Mouse (Mus musculus): ENCODE results near the gene Uhrf1.
A peak's percentile ranks its signal among the peaks of the same experiment; 100 is the strongest.

Gene Uhrf1

DNA sequence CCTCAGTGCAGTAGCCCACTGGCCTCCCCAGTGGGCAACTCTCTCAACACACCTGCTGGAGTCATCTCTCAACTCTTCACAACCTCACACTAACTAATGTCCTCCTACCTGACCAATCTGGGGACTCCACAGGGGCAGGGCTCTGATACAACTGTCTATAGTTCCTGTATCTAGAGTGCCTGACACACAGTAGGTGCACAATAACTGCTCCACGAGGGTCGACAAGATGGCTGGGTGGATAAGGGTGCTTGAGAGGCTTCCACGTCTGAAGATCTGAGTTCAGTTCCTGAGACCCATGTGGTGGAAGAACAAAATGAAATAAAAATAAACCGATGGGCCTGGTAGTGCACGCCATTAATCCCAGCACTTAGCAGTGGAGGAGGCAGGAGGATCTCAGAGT is 29.1 kb upstream of the Uhrf1 start:
- no peak for DNase-seq (ENCODE audit: extremely low read depth, low read depth, low spot score)

DNA sequence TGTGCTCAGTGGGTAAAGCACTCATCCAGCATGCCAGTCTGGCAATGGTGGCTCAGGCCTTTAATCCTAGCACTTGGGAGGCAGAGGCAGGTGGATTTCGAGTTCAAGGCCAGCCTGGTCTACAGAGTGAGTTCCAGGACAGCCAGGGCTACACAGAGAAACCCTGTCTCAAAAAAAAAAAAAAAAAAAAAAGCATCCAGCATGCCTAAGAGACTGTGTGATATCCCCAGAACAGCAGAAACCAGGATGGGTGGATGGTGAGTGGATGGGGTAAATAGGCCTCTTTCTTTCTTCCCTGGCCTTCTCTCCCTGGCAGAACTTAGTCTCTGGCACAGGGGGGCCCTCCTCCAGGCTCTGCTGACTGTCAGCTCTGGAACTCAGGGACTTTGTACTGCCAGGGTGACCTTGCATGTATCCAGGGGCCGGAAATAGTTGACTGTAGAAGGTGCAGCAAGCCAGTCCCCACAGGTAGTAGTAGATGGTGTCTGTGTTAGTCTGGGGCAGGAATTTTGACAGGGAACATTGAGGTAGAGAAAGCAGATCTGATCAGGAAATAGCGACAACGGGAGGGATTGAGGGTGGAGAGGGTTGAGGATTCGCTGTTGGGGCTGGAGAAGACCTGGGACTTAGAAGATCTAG is 27.2 kb upstream of the Uhrf1 start:
- no peak for DNase-seq (ENCODE audit: extremely low read depth, low read depth, low spot score)

- DNase-seq (ENCODE audit: extremely low read depth, low read depth, low spot score), result peak; percentile 92
Measured at GRCm38 (mm10) chr17:56276643-56277566, 26.2 kb upstream of the Uhrf1 start, which contains the start of gene Ticam1. Ticam1 (minus strand) TSS chr17:56276786.

GRCm38 (mm10) chr17:56277567-56277893 is 25.6 kb upstream of the Uhrf1 start:
- no peak for DNase-seq (ENCODE audit: extremely low read depth, low read depth, low spot score)

DNA sequence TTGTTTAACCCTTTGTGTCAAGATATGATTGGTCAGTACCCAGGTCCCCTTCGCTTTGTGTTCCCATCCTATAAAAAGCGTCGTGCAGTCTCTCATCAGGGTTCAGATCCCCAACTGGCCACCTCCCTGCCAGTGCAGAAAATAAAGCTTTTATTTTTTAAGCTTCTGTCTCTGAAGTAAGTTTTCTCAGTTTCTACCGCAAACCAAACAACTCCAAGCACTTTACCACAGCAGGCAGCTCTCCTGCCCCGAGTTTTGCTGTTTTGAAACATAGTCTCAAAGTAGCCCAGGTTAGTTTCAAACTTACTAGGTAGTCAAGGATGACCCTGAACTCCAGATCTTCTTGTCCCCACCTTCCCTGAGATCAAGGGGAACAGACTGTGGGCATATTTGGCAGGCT is 24.8 kb upstream of the Uhrf1 start:
- no peak for DNase-seq (ENCODE audit: extremely low read depth, low read depth, low spot score)

DNA sequence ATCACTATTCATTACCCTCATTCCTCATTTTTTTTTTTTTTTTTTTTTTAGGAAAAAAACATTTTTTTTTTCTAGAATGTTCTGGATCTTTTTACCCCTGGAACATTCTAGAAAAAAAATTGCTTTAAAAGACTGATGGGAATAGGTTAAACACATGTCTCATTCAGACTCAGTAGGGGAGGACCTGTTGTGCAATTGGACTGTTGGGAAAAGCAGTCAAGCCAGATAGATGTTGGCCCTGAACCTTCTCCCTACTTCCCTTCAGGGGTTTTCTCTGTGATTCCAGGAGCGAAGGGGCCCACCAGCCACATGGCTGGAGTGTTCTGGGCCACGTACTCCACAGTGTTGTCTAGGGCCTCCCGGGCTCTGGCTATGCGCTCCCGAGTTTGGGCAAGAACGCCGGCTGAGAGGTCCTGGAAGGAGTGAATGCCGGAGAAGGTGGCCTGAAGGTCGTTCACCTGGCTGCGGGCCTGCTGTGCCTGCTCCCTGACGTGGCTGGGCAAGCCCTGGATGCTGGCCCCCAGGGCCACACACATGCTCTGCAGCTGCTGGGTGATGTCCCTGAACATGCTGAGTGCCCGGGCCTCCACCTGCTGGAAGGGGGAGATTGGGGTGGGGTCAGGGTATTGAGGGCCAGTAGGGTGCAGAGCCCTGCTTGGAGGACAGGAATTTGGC is 23.5 kb upstream of the Uhrf1 start:
- DNase-seq (ENCODE audit: extremely low read depth, low read depth, low spot score), result no peak

DNA sequence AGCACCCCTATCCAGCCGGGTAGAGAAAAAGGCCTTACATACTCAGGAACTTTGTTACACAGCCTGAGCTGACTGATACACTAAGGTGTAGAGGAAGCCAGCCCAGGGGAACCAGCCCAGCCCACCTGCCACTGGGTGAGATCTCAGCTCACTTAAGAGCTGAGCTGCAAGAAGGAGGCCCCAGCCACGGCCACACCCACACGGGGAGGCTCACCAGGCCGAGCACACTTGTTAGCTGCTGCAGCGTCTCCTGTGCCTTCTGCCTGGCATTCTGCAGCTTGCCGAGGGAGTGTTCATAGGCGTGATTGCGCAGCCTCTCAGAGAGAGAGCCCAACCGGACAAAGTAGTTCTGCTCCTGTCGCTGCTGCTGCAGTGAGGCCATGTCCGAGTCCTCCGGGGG is 21.9 kb upstream of the Uhrf1 start:
- DNase-seq (ENCODE audit: extremely low read depth, low read depth, low spot score), result no peak

- DNase-seq (ENCODE audit: extremely low read depth, low read depth, low spot score), result no peak
Measured at GRCm38 (mm10) chr17:56282802-56283201, 20.3 kb upstream of the Uhrf1 start.

DNA sequence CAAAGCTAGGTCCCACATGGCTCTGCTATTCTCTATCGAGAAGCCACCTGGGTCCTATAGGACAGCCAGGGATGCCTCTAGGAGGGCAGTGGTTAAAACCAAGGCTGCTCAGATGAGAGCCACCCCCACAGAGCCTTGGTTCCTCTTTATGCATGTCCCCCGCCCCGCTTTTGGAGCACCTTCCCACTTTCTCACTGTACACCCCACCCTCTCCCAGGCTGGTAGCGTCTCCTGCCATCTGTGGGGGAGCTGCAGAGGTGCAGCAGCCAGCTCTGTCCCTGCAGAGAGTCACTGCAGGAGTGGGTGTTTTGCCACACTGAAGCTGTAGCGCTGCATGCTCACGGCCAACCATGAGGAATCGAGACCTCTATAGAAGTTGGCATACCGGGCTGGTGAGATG is 19.8 kb upstream of the Uhrf1 start:
- DNase-seq (ENCODE audit: extremely low read depth, low read depth, low spot score), result no peak

DNA sequence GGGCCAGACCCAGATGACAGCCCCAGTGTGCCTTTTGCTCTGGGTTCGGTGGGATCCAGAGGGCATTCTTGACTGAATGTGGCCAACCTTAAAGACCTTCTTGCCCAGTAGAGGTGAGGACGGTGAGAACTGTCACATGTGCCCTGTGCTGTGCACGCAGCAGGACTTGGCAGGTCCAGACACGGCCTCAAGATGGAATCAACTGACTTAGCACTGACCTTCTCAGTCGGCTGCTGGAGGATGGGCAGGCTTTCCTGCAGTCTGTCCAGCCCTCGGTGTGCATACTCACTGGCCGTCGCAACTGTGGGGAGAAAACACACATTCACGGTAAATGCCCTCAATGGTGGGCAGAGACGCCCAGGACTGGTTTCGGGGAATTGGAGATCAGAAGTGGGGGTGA is 17.1 kb upstream of the Uhrf1 start:
- DNase-seq (ENCODE audit: extremely low read depth, low read depth, low spot score), result no peak

GRCm38 (mm10) chr17:56287830-56288229 is 15.3 kb upstream of the Uhrf1 start:
- DNase-seq (ENCODE audit: extremely low read depth, low read depth, low spot score), result no peak

- DNase-seq (ENCODE audit: extremely low read depth, low read depth, low spot score), result no peak
Measured at GRCm38 (mm10) chr17:56288866-56289265, 14.3 kb upstream of the Uhrf1 start.

- no peak for DNase-seq (ENCODE audit: extremely low read depth, low read depth, low spot score)
Measured at GRCm38 (mm10) chr17:56289371-56290331, 13.5 kb upstream of the Uhrf1 start.

GRCm38 (mm10) chr17:56290388-56291170 is 12.5 kb upstream of the Uhrf1 start:
- no peak for DNase-seq (ENCODE audit: extremely low read depth, low read depth, low spot score)

- no peak for DNase-seq (ENCODE audit: extremely low read depth, low read depth, low spot score)
Measured at GRCm38 (mm10) chr17:56291171-56291511, 12.0 kb upstream of the Uhrf1 start.

DNA sequence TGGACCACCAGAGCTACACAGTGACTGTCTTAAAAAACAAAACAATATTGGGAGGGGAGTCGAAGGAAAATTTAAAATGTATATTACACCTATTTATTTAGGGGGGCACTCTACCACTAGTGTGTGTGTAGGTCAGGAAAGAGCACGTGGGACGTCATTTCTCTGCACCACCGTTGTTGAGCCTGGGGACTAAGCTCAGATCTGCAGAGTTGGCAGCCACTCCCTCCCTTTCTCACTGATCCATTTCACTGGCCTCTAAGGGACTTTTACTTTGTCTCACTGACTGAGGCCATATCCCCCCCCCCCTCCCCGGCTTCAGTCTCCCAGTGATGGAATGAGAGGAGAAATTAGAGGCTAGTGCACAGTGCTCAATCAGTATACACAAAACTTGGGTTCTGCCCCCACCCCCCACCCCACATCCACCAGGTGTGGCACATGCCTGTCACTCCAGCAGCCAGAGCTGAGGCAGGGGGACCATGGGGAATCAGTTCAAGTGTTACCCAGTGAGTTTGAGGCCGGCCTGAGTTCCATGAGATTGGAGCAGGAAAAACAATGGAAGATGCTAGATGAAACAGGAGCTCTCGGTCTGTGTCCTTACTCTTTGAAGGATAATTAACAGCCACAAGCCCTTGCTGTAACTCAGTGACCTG is 11.2 kb upstream of the Uhrf1 start:
- DNase-seq (ENCODE audit: extremely low read depth, low read depth, low spot score), result no peak

DNA sequence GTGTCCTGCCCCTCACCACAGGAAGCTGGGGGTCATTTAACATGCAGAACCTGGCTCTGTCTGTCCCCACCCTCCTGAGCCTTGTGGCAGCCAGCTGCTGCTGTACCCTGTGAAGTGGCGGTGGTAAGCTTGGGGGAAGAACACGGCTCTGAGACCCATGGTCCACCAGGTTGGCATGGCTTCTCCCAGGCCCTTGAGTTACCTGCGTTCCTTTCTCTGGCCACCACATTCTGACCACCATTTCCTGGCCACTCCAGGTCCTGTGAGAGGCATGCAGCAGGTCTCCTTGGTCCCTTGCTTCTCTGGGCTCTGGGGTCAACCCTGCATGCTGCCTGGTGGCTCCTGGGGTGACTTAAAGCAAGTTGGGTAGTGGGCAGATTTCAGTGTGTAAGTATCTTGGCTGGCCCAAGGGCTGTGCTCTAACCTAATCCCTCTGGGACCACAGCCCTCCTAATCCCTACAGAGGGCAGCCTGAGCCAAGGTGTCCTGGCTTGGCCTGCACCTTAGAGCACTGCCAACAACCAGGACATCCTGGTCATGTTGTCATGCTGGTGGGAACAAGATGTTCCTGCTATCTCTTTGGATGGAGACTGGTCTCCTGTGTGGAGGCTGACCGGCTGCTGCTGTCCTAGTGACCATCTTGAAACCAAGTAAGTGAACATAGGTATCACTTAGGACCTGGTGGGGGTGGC is 10.4 kb upstream of the Uhrf1 start, which contains the start of gene Plin3:
TSS of gene Plin3 (minus strand) at position 343 of the 692 bp plus-strand sequence.
- no peak for DNase-seq (ENCODE audit: extremely low read depth, low read depth, low spot score)

GRCm38 (mm10) chr17:56293291-56293690 is 9.8 kb upstream of the Uhrf1 start:
- no peak for DNase-seq (ENCODE audit: extremely low read depth, low read depth, low spot score)

DNA sequence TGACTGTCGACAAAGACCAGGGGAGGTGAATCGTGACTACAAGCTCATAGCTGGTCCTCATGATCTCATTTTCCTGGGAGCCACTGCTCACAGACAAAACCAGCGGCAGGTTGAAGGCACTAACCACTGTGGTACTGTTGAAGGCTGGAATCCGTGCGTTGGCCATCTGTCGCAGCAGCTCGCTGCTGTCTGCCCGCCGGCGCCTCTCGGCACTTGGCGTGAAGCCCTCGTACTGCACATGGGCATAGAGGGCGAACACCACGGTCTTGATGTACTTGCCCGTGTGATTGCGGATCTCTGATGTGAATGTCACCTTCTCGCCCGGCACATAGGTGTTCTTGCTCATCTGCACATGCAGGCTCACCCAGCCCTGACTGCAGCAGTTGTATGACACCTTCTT is 8.9 kb upstream of the Uhrf1 start:
- no peak for DNase-seq (ENCODE audit: extremely low read depth, low read depth, low spot score)
